Mouse (Mus musculus): ENCODE measurements around the gene Tor1a.

DNA sequence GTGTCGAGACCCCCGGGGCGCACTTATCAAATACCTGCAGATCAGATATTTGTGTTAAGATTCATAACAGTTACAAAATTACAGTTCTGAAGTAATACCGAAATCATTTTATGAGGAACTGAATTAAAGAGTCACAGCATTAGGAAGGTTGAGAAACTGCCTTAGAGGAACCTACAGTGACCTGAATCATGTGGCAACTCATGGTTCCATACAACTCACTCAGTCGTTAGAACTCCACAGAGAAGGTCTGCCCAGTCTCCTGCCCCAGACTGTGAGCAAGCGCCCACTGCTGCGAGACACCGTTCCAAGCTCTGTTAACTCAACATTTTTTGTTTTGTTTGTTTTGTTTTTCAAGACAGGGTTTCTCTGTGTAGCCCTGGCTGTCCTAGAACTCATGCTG lies 2.1 kb downstream of the Tor1a start:
- no peak for TF ChIP-seq CTCF (IDR thresholded peaks at IDR 0.05; ENCODE audit: extremely low read depth, insufficient read length, insufficient replicate concordance, low read depth, low read length)
- TF ChIP-seq POLR2A (IDR thresholded peaks at IDR 0.05; ENCODE audit: low read depth, low read length), result no peak

Data from small intestine, adult 2 months (tissue).